Mouse (Mus musculus): ENCODE results near the gene Anapc11. TPM values are rescaled to one million over a fixed set of nuclear protein-coding genes. Genes with fewer than 3 reads are reported as not detected.

Gene Anapc11
- total and polyA plus RNA-seq, 3 experiments = 57.0 to 145 (median 108) TPM

GRCm38 (mm10) chr11:120575940-120576339, 22.3 kb upstream of the Anapc11 start:
- Histone ChIP-seq H3K79me2 (replicated peaks; ENCODE audit: control insufficient read depth, extremely low read depth, insufficient read depth, poor library complexity, severe bottlenecking) (peaks cover 45% of the 10 kb centered on the region), H3K4me1 (ENCODE audit: control insufficient read depth in 1 of 2, insufficient read depth in 2 of 2) (peaks cover 15 to 66% of the 10 kb centered on the region in 2 experiments), H3K9ac (ENCODE audit: insufficient read depth, low read depth) (no peak overlapping the region), H3K9me3 (replicated peaks; ENCODE audit: low read length) (no peaks in the 10 kb centered on the region), H3K27me3 (replicated peaks) (no peaks in the 10 kb centered on the region), H3K36me3 (replicated peaks in 1 of 2; ENCODE audit: control insufficient read depth in 1 of 2, insufficient read depth in 1 of 2, low read length in 1 of 2) (peaks cover 35 to 51% of the 10 kb centered on the region in 2 experiments), H3K4me2 (ENCODE audit: insufficient read depth, low read depth, poor library complexity, severe bottlenecking) (no peak overlapping the region), H3K4me3 (replicated peaks in 1 of 3; ENCODE audit: low read depth in 2 of 3, low read length in 2 of 3, poor library complexity in 1 of 3) (no peak overlapping the region), H3K27ac (ENCODE audit: insufficient read depth, low read depth) (no peak overlapping the region)
- DNase-seq (ENCODE audit: extremely low read depth) = no peak
- in situ Hi-C loops (cut with MboI; ENCODE audit: low pct_ligation_motif_present, low pct_unique_long_range_greater_than_20kb, low sequenced_read_pairs) = no loop called here
- dilution Hi-C loops (cut with MboI; ENCODE audit: extremely low pct_ligation_motif_present, extremely low pct_unique_long_range_greater_than_20kb, low sequenced_read_pairs) = no loop called here
- peak; percentile 65; the same call in 1 of the 2 replicates for TF ChIP-seq POLR2AphosphoS2 (IDR thresholded peaks at IDR 0.05; ENCODE audit: low read depth, low read length)
- no peak for TF ChIP-seq ZKSCAN1 (IDR thresholded peaks at IDR 0.05; ENCODE audit: borderline replicate concordance, low read depth, low read length)

DNA sequence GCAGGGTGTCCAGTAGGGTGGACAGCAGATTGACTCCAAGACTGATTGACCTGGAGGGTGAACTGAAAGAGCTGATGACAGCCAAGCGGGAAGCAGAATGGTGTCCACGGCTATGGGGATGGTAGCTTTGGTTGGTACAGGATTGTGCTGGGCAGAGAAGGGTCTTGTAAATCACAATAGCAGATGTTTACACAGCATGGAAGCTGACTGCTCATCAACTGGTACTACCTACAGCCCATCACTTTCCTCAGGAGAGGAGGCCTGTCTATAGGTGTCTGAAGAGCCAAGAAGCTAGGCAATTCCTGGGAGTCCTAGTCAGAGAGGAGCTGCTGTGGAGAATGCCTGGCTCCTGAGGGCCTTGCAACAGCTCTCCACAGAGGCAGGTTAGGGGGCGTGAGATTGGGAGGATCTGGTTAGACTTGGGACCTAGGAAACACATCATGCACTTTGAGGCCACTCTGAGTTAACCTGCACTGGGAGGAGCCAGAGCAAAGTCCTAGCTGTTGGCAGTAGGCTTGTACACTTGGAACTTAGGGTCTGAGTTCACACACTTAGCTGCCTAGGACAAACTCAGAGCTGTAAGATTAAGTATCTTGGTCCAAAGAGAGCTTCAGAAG, 21.7 kb upstream of the Anapc11 start:
- no peak for DNase-seq (ENCODE audit: extremely low read depth)
- in situ Hi-C loops (cut with MboI; ENCODE audit: low pct_ligation_motif_present, low pct_unique_long_range_greater_than_20kb, low sequenced_read_pairs) (no loop called here), dilution Hi-C loops (cut with MboI; ENCODE audit: extremely low pct_ligation_motif_present, extremely low pct_unique_long_range_greater_than_20kb, low sequenced_read_pairs) (no loop called here)
- Histone ChIP-seq H3K4me2 (ENCODE audit: insufficient read depth, low read depth, poor library complexity, severe bottlenecking) (no peak overlapping the region), H3K9me3 (replicated peaks; ENCODE audit: low read length) (no peaks in the 10 kb centered on the region), H3K79me2 (replicated peaks; ENCODE audit: control insufficient read depth, extremely low read depth, insufficient read depth, poor library complexity, severe bottlenecking) (peaks cover 43% of the 10 kb centered on the region), H3K36me3 (replicated peaks in 1 of 2; ENCODE audit: control insufficient read depth in 1 of 2, insufficient read depth in 1 of 2, low read length in 1 of 2) (peaks cover 32 to 46% of the 10 kb centered on the region in 2 experiments), H3K4me3 (replicated peaks in 1 of 3; ENCODE audit: low read depth in 2 of 3, low read length in 2 of 3, poor library complexity in 1 of 3) (no peak overlapping the region), H3K4me1 (ENCODE audit: control insufficient read depth in 1 of 2, insufficient read depth in 2 of 2) (peaks cover 11 to 61% of the 10 kb centered on the region in 2 experiments), H3K27ac (ENCODE audit: insufficient read depth, low read depth) (no peak overlapping the region), H3K9ac (ENCODE audit: insufficient read depth, low read depth) (no peak overlapping the region), H3K27me3 (replicated peaks) (no peaks in the 10 kb centered on the region)
- no peak for TF ChIP-seq RAD21 (IDR thresholded peaks at IDR 0.05; ENCODE audit: low read depth, low read length)
- TF ChIP-seq SIN3A (IDR thresholded peaks at IDR 0.05; ENCODE audit: low read length) = 0 out of 2 replicates have a peak, but pooled peaks have one; percentile 0
- TF ChIP-seq POLR2A (IDR thresholded peaks at IDR 0.05; ENCODE audit: low read depth, low read length) = peak; percentile 65
- TF ChIP-seq KAT2A (IDR thresholded peaks at IDR 0.05; ENCODE audit: insufficient replicate concordance, low read length) = no peak
- 0 out of 2 replicates have a peak, but pooled peaks have one; percentile 2 for TF ChIP-seq CHD2 (IDR thresholded peaks at IDR 0.05; ENCODE audit: low read length)
- no peak for TF ChIP-seq ETS1 (conservative IDR thresholded peaks at IDR 0.05; ENCODE audit: low read depth, low read length)
- TF ChIP-seq EP300 (IDR thresholded peaks at IDR 0.05; ENCODE audit: low read length) = no peak
- TF ChIP-seq POLR2AphosphoS2 (IDR thresholded peaks at IDR 0.05; ENCODE audit: low read depth, low read length) = peak; percentile 65; the same call in 1 of the 2 replicates
- TF ChIP-seq USF2 (conservative IDR thresholded peaks at IDR 0.05; ENCODE audit: low read depth, low read length) = no peak

GRCm38 (mm10) chr11:120577211-120578023, 20.8 kb upstream of the Anapc11 start:
- in situ Hi-C loops (cut with MboI; ENCODE audit: low pct_ligation_motif_present, low pct_unique_long_range_greater_than_20kb, low sequenced_read_pairs) = no loop called here
- no peak overlapping the region for H3K9ac ChIP-seq (ENCODE audit: insufficient read depth, low read depth)
- H3K4me2 ChIP-seq (ENCODE audit: insufficient read depth, low read depth, poor library complexity, severe bottlenecking) = no peak overlapping the region
- peak; percentile 39 for TF ChIP-seq POLR2AphosphoS2 (IDR thresholded peaks at IDR 0.05; ENCODE audit: low read depth, low read length)
- TF ChIP-seq ZNF384 (IDR thresholded peaks at IDR 0.05; ENCODE audit: low read depth, low read length) = no peak
- no peak for TF ChIP-seq UBTF (IDR thresholded peaks at IDR 0.05; ENCODE audit: low read depth, low read length)
- no peak for TF ChIP-seq ZKSCAN1 (IDR thresholded peaks at IDR 0.05; ENCODE audit: borderline replicate concordance, low read depth, low read length)
- TF ChIP-seq MAFK (IDR thresholded peaks at IDR 0.05; ENCODE audit: insufficient replicate concordance, low read length) = peak; percentile 85; the same call in 1 of the 2 replicates
- TF ChIP-seq CTCF (conservative IDR thresholded peaks at IDR 0.05 in 1 of 2, IDR thresholded peaks at IDR 0.05 in 1 of 2; ENCODE audit: low read depth in 2 of 2, low read length in 2 of 2) = peak; percentile 63 to 71
- TF ChIP-seq BHLHE40 (IDR thresholded peaks at IDR 0.05; ENCODE audit: low read depth, low read length) = no peak
- peak; percentile 67 for TF ChIP-seq SMC3 (IDR thresholded peaks at IDR 0.05; ENCODE audit: low read depth, low read length)
- peak; percentile 28 for TF ChIP-seq RAD21 (IDR thresholded peaks at IDR 0.05; ENCODE audit: low read depth, low read length)
- 0 out of 2 replicates have a peak, but pooled peaks have one; percentile 6 for TF ChIP-seq ZMIZ1 (IDR thresholded peaks at IDR 0.05; ENCODE audit: low read depth, low read length)
- TF ChIP-seq MYC (IDR thresholded peaks at IDR 0.05; ENCODE audit: low read depth, low read length) = no peak
- TF ChIP-seq KAT2A (IDR thresholded peaks at IDR 0.05; ENCODE audit: insufficient replicate concordance, low read length) = no peak
- TF ChIP-seq MAZ (IDR thresholded peaks at IDR 0.05; ENCODE audit: low read depth, low read length) = 0 out of 2 replicates have a peak, but pooled peaks have one; percentile 24
- no peak for TF ChIP-seq ELF1 (IDR thresholded peaks at IDR 0.05; ENCODE audit: low read depth, low read length)
- peak; percentile 19; the same call in 1 of the 2 replicates for TF ChIP-seq POLR2A (IDR thresholded peaks at IDR 0.05; ENCODE audit: low read depth, low read length)
- no peaks in the 10 kb centered on the region for H3K27me3 ChIP-seq (replicated peaks)
- DNase-seq (ENCODE audit: extremely low read depth) = peak; percentile 68
- H3K4me1 ChIP-seq (ENCODE audit: control insufficient read depth in 1 of 2, insufficient read depth in 2 of 2) = peaks cover 11 to 62% of the 10 kb centered on the region in 2 experiments
- H3K27ac ChIP-seq (ENCODE audit: insufficient read depth, low read depth) = no peak overlapping the region
- dilution Hi-C loops (cut with MboI; ENCODE audit: extremely low pct_ligation_motif_present, extremely low pct_unique_long_range_greater_than_20kb, low sequenced_read_pairs) = no loop called here
- H3K9me3 ChIP-seq (replicated peaks; ENCODE audit: low read length) = no peaks in the 10 kb centered on the region
- peaks cover 34% of the 10 kb centered on the region for H3K79me2 ChIP-seq (replicated peaks; ENCODE audit: control insufficient read depth, extremely low read depth, insufficient read depth, poor library complexity, severe bottlenecking)
- no peak overlapping the region for H3K4me3 ChIP-seq (replicated peaks in 1 of 3; ENCODE audit: low read depth in 2 of 3, low read length in 2 of 3, poor library complexity in 1 of 3)
- peaks cover 32 to 46% of the 10 kb centered on the region in 2 experiments for H3K36me3 ChIP-seq (replicated peaks in 1 of 2; ENCODE audit: control insufficient read depth in 1 of 2, insufficient read depth in 1 of 2, low read length in 1 of 2)

Measured in CH12.LX (cell line).